Comparison of ENCODE assay signal across 8 mouse cellular contexts in the genomic region with DNA sequence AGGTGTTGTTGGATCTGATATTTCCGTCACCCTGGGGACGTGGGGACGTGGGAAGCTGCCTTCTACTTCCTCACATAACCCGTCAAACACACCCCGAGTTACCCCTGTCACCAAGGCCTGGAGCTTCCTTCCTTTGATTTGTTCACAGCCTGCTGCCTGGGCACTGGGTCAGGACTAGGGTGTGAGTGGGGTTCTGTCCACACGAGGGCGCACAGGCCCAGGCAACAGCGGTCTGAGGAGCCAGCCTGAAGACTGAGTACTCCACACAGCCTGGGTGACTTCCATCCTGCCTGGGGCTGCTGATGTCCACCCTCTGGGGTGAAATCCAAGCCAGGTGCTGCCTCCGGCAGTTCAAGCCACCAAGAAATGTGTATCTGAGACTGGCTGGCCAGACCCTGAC. TPM values are rescaled to one million over a fixed set of nuclear protein-coding genes. Genes with fewer than 3 reads are reported as not detected.
DNase-seq lines count a peak whose midpoint lies in the region; ATAC-seq and TF ChIP-seq lines count a peak whose summit lies in the region.

No protein-coding gene starts in this region.

- H3K27me3 ChIP-seq in embryonic facial prominence, embryonic 14.5 days (replicated peaks; ENCODE audit: control insufficient read depth, insufficient read depth, low read length) = no peaks in the 10 kb centered on the region
- no peaks in the 10 kb centered on the region for H3K27me3 ChIP-seq in kidney, adult 2 months (replicated peaks; ENCODE audit: control insufficient read depth, insufficient read depth, low read length)
- H3K27me3 ChIP-seq in limb, embryonic 11.5 days (ENCODE audit: control insufficient read depth, insufficient read depth, low read length) = no peaks in the 10 kb centered on the region
- H3K27me3 ChIP-seq in midbrain, embryonic 14.5 days (ENCODE audit: control insufficient read depth, insufficient read depth, low read length) = no peaks in the 10 kb centered on the region

- 8% methylated on average over 9 of the region's 9 CpGs for WGBS in embryonic facial prominence, embryonic 14.5 days
- whole genome bisulfite sequencing in kidney, adult 2 months = 12% methylated on average over 9 of the region's 9 CpGs
- 7% methylated on average over 9 of the region's 9 CpGs for WGBS in limb, embryonic 11.5 days
- 11% methylated on average over 9 of the region's 9 CpGs for WGBS in midbrain, embryonic 14.5 days

- peaks cover 7% of the 10 kb centered on the region for H3K4me1 ChIP-seq in embryonic facial prominence, embryonic 14.5 days (ENCODE audit: control insufficient read depth, insufficient read depth, low read length)
- no peaks in the 10 kb centered on the region for H3K4me1 ChIP-seq in kidney, adult 2 months (ENCODE audit: control insufficient read depth, insufficient read depth, low read length)
- peaks cover 13% of the 10 kb centered on the region for H3K4me1 ChIP-seq in limb, embryonic 11.5 days (ENCODE audit: control insufficient read depth, insufficient read depth, low read length)
- no peaks in the 10 kb centered on the region for H3K4me1 ChIP-seq in midbrain, embryonic 14.5 days (ENCODE audit: control insufficient read depth, insufficient read depth, low read length)

- TF ChIP-seq CTCF in kidney, adult 2 months (conservative IDR thresholded peaks at IDR 0.05; ENCODE audit: insufficient read depth, insufficient read length, low read depth, low read length) = peak; percentile 92

- ATAC-seq in embryonic facial prominence, embryonic 14.5 days (ENCODE audit: low read depth) = peak; percentile 85
- peak; percentile 61 for ATAC-seq in limb, embryonic 11.5 days (ENCODE audit: insufficient number of reproducible peaks, low FRiP score, low TSS enrichment, low read depth)
- ATAC-seq in midbrain, embryonic 14.5 days (ENCODE audit: low FRiP score, low TSS enrichment) = peak; percentile 47; the same call in 1 of the 2 replicates

- no peak overlapping the region for H3K27ac ChIP-seq in embryonic facial prominence, embryonic 14.5 days (replicated peaks; ENCODE audit: low read depth, low read length)
- no peak overlapping the region for H3K27ac ChIP-seq in kidney, adult 2 months (ENCODE audit: insufficient read depth, low read depth, low read length)
- no peak overlapping the region for H3K27ac ChIP-seq in limb, embryonic 11.5 days (replicated peaks; ENCODE audit: low read depth, low read length)
- H3K27ac ChIP-seq in midbrain, embryonic 14.5 days (replicated peaks; ENCODE audit: low read depth, low read length) = no peak overlapping the region

- H3K9ac ChIP-seq in embryonic facial prominence, embryonic 14.5 days (ENCODE audit: low read depth, low read length) = no peak overlapping the region
- H3K9ac ChIP-seq in limb, embryonic 11.5 days (ENCODE audit: low read length) = no peak overlapping the region
- H3K9ac ChIP-seq in midbrain, embryonic 14.5 days (replicated peaks; ENCODE audit: low read length) = no peak overlapping the region

- H3K9me3 ChIP-seq in embryonic facial prominence, embryonic 14.5 days (ENCODE audit: control insufficient read depth, low read length) = no peaks in the 10 kb centered on the region
- H3K9me3 ChIP-seq in limb, embryonic 11.5 days (ENCODE audit: control insufficient read depth, low read length) = no peaks in the 10 kb centered on the region
- H3K9me3 ChIP-seq in midbrain, embryonic 14.5 days (ENCODE audit: control insufficient read depth, low read length) = no peaks in the 10 kb centered on the region

- no peak overlapping the region for H3K4me3 ChIP-seq in embryonic facial prominence, embryonic 14.5 days (ENCODE audit: low read depth, low read length)
- H3K4me3 ChIP-seq in kidney, adult 2 months (ENCODE audit: insufficient read depth, low read depth, low read length) = no peak overlapping the region
- no peak overlapping the region for H3K4me3 ChIP-seq in limb, embryonic 11.5 days (ENCODE audit: low read depth, low read length)
- no peak overlapping the region for H3K4me3 ChIP-seq in midbrain, embryonic 14.5 days (replicated peaks; ENCODE audit: low read depth, low read length)

- H3K36me3 ChIP-seq in embryonic facial prominence, embryonic 14.5 days (ENCODE audit: control insufficient read depth, insufficient read depth, low read length) = no peaks in the 10 kb centered on the region
- H3K36me3 ChIP-seq in kidney, adult 2 months (ENCODE audit: control insufficient read depth, insufficient read depth, low read length) = no peaks in the 10 kb centered on the region
- no peaks in the 10 kb centered on the region for H3K36me3 ChIP-seq in limb, embryonic 11.5 days (ENCODE audit: control insufficient read depth, insufficient read depth, low read length)
- no peaks in the 10 kb centered on the region for H3K36me3 ChIP-seq in midbrain, embryonic 14.5 days (ENCODE audit: control insufficient read depth, insufficient read depth, low read length)

- peak; percentile 86 for DNase-seq in 3T3-L1 (ENCODE audit: low read depth, low spot score)
- DNase-seq in adrenal gland, postnatal 4 days (ENCODE audit: low spot score in 2 of 2) = peak; percentile 75 to 82
- peak; percentile 81 for DNase-seq in embryonic facial prominence, embryonic 14.5 days (ENCODE audit: low spot score)
- DNase-seq in heart, adult 8-10 months (ENCODE audit: low spot score) = peak; percentile 84
- peak; percentile 91 for DNase-seq in kidney, adult 2 months
- DNase-seq in limb, embryonic 11.5 days (ENCODE audit: low spot score) = peak; percentile 94
- DNase-seq in midbrain, embryonic 14.5 days = peak; percentile 87
- peak; percentile 66 for DNase-seq in spleen, adult 12 weeks (ENCODE audit: low spot score)

- no peak for TF ChIP-seq POLR2A in kidney, adult 2 months (IDR thresholded peaks at IDR 0.05; ENCODE audit: low read depth, low read length)

- no peak overlapping the region for H3K4me2 ChIP-seq in embryonic facial prominence, embryonic 14.5 days (ENCODE audit: low read depth, low read length)
- no peak overlapping the region for H3K4me2 ChIP-seq in limb, embryonic 11.5 days (ENCODE audit: low read depth, severe bottlenecking)
- no peak overlapping the region for H3K4me2 ChIP-seq in midbrain, embryonic 14.5 days (ENCODE audit: low read length)

RNA-seq across cellular contexts. Expression of gene Mdfi, which starts 41.1 kb away (rescaled TPM):
- 10 to 100 TPM; 10.3 to 12.9 TPM for total RNA-seq in adrenal gland, postnatal 4 days (2021)
- 54.5 and 64.6 TPM in 2 replicates for polyA plus RNA-seq in embryonic facial prominence, embryonic 14.5 days (2014; fragmentation: Nextera tagmentation; extraction: Ambion mirVana)
- 1 to 10 TPM; 1.7 to 2.2 (median 1.9) TPM for total RNA-seq in heart, adult 8-10 months (2022)
- 4.9 and 6.6 TPM in 2 replicates for polyA plus RNA-seq in kidney, adult 2 months (2012; rRNA removed)
- polyA plus RNA-seq in limb, embryonic 11.5 days (2014; fragmentation: Nextera tagmentation; extraction: Ambion mirVana) = 56.4 and 100.0 TPM in 2 replicates
- polyA plus RNA-seq in midbrain, embryonic 14.5 days (2014; fragmentation: Nextera tagmentation; extraction: Ambion mirVana) = 8.3 and 8.4 TPM in 2 replicates

RNA-seq across cellular contexts. Expression of gene Tfeb, which starts 56.5 kb away (rescaled TPM):
- total RNA-seq in adrenal gland, postnatal 4 days (2021) = 10 to 100 TPM; 22.1 to 22.3 TPM
- polyA plus RNA-seq in embryonic facial prominence, embryonic 14.5 days (2014; fragmentation: Nextera tagmentation; extraction: Ambion mirVana) = 8.6 and 9.7 TPM in 2 replicates
- 10 to 100 TPM; 36.9 to 42.6 (median 39.1) TPM for total RNA-seq in heart, adult 8-10 months (2022)
- polyA plus RNA-seq in kidney, adult 2 months (2012; rRNA removed) = 35.0 and 36.4 TPM in 2 replicates
- polyA plus RNA-seq in limb, embryonic 11.5 days (2014; fragmentation: Nextera tagmentation; extraction: Ambion mirVana) = 3.7 and 5.6 TPM in 2 replicates
- polyA plus RNA-seq in midbrain, embryonic 14.5 days (2014; fragmentation: Nextera tagmentation; extraction: Ambion mirVana) = 1.6 and 2.7 TPM in 2 replicates
